Mouse (Mus musculus) A20 (cell line): Measurements from ENCODE around the gene 4930523C07Rik.

Experiments used
- DNase-seq: peaks from one replicate; pipeline ENCODE4 v3.0.0-alpha.2; 2011; ENCODE audit warnings: low read depth, low spot score

4930523C07Rik gene

GRCm38 (mm10) chr1:160044237-160045021 lies at the start of gene 4930523C07Rik:
4930523C07Rik (plus strand) TSS chr1:160044382.
- DNase-seq = peak; percentile 87

DNA sequence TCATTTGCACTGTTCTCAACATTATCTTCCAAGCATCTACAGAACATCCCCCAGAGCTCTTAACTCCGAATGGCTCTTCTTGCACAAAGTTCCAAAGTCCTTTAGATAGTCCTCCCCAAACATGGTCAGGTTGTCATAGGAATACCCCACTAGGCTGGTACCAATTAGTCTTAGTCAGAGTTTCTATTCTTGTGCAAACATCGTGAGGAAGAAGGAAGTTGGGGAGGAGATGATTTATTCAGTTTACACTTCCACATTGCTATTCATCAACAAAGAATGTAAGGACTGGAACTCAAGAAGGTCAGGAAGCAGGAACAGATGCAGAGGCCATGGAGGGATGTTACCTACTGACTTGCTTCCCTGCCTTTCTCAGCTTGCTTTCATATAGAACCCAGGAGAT lies 46.9 kb upstream of the 4930523C07Rik start:
- DNase-seq = no peak

DNA sequence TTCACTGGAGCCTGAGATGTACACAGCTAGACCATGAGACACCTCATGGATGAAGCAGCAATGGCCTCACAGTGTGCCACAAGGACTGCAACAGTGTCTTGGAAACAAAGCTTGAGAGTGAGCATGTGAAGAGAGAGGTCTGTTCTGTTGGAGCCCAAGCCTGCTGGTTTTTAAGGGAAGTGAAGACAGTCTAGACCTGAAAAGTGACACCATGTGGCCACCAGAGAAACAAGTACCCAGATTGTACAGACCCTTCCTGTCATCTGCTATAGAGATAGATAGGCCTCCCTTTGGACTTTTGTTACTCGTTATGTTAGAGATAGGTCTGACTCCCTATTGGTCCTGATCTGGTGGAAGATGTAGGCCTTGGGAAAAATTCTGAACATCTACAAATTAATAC lies 45.8 kb upstream of the 4930523C07Rik start:
- peak; percentile 39 for DNase-seq

GRCm38 (mm10) chr1:159999232-159999631 lies 45.0 kb upstream of the 4930523C07Rik start:
- no peak for DNase-seq

- DNase-seq = no peak
Measured at GRCm38 (mm10) chr1:160005319-160005718, 38.9 kb upstream of the 4930523C07Rik start.

- DNase-seq = no peak
Measured at GRCm38 (mm10) chr1:160006919-160007588, 37.1 kb upstream of the 4930523C07Rik start.

- no peak for DNase-seq
Measured at GRCm38 (mm10) chr1:160013042-160013441, 31.1 kb upstream of the 4930523C07Rik start.

DNA sequence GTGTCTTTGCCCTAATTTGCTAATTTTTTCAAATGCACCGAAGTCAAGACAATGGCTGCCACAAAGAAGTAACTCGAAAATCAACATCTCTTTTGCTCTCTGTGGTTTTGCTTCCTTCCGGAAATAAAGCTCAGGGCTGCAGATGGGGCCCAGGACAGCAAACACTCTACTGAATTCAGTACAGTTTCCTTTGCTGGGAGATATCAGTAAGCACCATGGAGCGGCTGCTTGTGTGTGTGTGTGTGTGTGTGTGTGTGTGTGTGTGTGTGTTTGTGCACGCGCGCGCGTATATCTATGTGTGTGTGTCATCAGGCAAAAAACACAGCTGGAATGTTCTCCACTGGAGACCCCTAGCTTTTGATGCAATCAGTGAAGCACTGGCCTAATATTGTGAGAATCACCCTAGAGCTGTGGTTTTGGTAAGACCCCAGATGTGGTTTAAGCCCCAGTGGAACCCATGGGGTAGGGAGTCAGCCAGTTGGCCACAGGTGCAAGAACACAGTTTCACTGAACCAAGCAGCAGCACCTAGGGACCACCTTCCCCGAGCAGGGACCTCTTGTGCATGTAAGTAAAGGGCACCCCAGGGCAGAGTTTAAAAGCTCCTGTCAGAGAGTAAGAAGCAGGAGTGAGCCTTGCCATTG lies 19.7 kb upstream of the 4930523C07Rik start:
- peak; percentile 28 for DNase-seq

DNA sequence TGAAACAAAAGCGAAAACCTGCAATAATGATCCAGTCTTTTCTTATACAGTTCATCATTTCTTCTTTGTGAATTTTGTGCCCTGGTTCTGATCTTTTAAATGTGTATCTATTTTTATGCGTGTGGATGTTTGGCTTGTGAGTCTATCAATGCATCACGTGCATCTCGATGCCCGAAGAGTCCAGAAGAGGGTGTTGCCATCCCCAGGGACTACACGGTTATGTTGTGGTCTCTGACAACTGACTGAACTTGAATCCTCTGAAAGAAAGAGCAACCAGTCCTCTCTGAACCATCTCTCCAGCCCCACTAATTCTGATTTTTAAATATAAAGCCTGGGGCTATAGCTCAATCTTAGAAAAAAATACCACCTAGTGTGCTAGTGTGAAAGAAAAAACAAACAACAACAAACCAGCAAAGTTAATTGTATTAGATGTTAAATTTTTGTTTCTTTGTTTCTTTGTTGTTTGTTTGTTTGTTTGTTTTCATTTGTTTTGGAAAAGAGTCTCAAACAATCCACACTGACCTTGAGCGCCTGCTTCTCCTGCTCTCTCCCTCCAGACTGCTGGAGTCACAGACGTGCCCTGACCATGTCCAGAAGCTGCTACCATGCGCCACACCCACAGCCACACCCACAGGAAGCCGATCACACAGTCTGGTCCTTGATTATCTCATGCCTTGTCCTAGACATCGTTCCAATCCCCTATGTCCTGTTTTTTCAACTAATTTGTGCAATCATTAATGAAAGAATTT lies 18.9 kb upstream of the 4930523C07Rik start:
- no peak for DNase-seq

- no peak for DNase-seq
Measured at GRCm38 (mm10) chr1:160025895-160026255, 18.3 kb upstream of the 4930523C07Rik start.

DNA sequence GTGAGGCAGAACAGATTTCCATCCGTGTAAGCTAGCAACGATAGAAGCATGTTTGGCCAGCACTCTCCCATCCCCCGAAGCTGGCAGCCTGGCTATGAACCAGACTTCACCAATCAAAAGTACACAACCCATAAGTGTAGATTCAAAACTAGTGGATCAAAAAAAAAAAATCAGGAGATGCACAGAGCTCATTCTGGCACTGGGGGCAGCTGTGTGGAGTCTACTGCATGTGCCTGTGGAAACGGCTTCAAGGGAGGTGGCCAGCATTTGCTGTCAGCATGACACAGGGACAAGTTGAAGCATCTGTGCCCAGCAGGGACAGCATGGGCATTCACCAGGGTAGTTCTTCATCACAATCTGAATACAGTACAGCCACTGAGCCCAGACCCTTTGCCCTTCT lies 16.2 kb upstream of the 4930523C07Rik start:
- no peak for DNase-seq

DNA sequence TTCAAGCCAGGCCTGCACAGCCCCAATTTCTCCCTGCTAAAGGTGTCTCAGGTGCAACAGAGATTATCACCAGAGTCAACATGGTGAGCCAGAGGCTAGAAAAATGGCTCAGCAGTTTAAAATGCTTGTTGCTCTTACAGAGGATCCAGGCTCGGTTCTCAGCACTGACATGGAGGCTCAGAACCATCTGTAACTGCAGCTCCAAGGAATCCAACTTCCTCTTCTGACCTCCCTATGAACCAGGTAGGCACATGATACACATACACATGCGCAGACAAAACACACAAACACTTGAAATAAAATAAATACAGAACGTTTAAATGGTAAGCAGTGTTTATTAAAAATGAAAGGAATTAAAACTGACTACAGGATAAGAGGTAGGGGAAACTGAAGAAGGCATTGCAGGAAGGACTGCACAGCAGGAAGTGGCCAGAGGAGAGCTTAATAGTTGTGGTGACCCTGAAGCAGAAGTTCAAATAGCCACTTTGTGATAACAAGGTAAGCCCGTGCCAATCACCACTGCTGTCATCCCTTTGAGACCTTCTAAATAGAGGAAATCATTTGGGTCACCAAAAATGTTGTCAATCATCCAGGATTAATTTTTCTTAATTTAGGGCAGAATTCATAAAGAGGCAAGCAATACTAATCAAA lies 10.1 kb upstream of the 4930523C07Rik start:
- no peak for DNase-seq

DNA sequence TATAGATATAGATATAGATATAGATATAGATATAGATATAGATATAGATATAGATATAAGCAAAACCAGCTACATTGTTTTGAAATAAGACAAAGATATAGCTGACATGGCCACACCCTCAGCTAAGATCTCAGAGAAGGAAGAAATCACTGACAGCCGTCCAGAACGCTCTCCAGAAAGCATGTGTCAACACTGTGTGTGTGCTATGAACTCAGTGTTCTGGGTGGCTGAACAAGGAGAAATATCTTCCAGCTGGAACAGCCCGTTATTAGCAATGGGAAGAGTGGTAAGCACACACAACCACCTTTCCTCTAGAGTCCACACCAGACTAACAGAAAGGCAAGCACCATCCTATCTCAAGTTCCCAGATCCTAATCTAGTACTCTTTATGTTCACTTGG lies 8.6 kb upstream of the 4930523C07Rik start:
- DNase-seq = no peak

DNA sequence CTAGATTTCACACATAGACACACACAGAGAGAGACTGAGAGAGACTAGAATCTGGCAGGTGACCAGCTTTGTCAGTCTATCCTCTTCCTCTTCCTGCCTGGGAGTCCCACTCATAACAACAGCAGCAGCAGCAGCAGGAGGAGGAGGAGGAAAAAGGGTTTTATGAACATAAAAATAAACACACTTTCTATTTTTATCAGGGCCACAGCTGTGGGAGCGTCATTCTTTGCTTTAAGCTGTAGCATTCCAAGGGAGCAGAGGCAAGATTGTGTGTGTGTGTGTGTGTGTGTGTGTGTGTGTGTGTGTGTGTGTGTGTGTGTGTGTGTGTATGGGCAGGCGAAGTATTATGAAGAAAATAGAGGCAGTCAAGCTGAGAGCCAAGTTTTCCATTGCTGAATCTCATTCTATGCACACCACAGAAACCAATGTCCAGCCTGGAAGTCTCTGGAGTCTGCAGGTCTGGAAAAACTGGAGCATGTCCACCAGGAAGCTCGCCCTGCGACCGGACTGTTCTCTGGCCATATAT lies 7.1 kb upstream of the 4930523C07Rik start:
- DNase-seq = no peak

DNA sequence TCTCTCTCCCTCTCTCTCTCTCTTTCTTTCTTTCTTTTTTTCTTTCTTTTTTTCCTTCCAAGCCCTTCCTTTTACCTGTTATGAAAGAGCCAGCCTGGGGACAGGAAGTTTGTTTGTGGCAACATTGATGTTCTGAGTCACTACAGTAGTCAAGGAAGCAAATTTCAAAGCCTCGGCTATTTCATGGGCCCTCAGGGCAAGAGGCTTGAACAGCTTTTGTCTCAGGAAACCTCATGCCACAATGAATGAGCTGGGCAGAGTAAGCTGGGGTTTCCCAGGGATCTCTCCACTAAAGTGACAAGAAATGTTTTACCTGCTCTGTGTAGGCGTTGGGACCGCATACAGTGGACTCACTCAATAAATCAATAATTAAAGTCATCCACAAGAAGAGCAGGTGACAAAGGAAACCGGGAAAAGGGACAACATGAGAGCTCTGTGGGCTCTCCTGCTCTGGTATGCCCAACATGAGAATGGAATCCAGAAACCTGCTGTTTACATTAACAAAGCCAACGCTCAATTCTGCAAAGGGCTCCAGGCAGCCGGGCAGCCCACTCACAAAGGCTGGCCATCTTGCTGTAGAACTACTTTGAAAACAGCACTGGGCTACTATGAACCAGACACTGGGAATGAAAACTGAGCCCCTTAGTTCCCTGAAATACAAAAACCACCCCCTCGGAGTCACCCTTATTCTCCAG lies 4.1 kb upstream of the 4930523C07Rik start:
- no peak for DNase-seq

GRCm38 (mm10) chr1:160041264-160041775 lies 2.9 kb upstream of the 4930523C07Rik start:
- DNase-seq = no peak

DNA sequence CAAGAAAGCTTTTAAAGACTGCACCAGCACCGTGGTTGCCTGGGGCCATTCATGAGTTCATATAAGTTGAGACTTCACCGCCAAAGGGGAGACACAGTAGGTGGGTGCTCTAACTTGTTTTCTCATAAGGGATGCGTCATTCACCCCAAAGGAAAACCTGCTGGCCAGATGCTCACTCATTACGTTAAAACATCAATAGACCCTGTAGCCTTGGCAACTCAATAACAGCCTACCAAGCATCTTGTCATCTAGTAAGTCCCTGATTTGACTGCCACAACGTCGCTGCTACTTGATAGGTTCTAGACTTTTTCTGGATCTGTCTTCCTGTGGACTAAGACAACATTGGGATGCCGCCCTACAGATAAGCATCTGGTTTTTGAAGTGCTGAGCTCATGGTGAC lies 1.8 kb upstream of the 4930523C07Rik start:
- no peak for DNase-seq

- DNase-seq = no peak
Measured at GRCm38 (mm10) chr1:160043271-160043975, 759 bp upstream of the 4930523C07Rik start.

DNA sequence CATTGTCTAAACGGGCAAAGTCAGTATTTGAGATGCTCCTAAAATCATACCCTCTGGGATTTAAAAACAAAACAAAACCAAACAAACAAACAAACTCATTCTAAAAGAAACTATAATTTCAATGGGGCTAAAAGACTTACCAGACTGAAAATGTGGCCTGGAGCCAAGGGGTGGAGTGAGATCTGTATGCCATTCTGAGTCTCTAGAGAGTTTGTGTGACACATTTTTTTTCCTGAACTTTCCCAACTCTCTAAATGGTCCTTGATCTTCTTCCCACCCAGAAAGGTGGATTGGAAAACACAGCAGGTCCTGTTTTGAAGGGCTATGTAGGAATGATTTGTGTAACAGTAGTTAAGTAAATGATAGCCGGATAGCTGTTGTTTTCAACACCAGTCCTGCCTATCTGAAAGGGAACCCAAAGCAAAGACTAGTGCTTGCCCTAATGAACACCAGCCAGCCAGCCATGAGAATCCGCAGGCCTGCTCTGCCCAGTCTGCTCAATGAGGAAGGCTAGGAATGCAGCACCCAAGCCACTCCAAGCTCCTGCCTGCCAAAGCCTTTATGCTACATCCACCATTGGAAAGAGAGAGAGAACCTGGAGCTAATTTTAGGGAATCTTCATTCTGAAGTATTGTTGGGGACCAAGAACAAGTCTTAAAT lies 1.0 kb downstream of the 4930523C07Rik start:
- DNase-seq = no peak
